In the genomic region with DNA sequence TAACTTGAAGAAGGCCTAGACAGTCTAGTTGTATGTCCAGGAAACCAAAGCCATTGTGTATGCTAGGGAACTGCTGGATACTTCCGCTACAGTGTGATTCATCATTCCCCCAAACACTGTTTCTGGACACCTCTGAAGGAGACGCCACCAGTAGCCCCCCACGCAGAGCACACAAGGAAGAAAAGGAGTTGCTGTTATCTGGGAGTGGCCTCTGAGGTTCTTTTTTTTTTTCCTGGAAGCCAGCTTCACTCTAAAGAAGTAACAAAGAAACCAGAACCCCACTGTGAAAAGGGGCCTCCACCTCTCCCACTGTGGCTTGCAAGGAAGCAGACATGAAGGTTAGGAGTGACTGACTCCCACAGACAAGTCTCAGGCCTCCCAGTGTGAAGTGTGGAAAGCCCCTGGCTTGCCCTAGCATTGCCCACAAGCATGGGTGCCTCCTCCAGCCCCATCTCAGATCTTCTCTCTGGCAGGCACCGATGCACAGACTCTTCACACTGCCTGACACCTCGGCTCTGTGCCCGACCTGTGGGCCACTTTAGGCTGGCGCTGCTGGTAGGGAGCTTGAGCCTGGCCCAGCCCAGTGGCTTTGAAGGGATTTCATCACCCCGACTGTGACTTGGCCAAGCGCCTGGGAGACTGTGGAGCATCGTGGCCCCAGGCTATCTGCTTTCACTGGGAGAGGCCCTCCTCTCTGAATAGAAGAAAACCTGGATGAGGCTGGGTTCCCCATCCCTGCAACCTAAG, we compare ENCODE assay signal across 8 mouse cellular contexts.
A peak's percentile ranks its signal among the peaks of the same experiment; 100 is the strongest.
DNase-seq lines count a peak whose midpoint lies in the region; ATAC-seq and TF ChIP-seq lines count a peak whose summit lies in the region.

No protein-coding gene starts in this region.

- H3K4me1 ChIP-seq in embryonic facial prominence, embryonic 11.5 days (ENCODE audit: control insufficient read depth, insufficient read depth, low read length), result no peaks in the 10 kb centered on the region
- H3K4me1 ChIP-seq in midbrain, embryonic 15.5 days, result peaks cover 18% of the 10 kb centered on the region
- peaks cover under 1% of the 10 kb centered on the region for H3K4me1 ChIP-seq in thymus, adult 2 months (replicated peaks; ENCODE audit: control insufficient read depth, insufficient read depth, low read length)

- TF ChIP-seq POLR2A in thymus, adult 2 months (IDR thresholded peaks at IDR 0.05; ENCODE audit: control insufficient read depth, extremely low read depth, insufficient read depth, low read length, poor library complexity), result no peak

- WGBS in embryonic facial prominence, embryonic 11.5 days, result 16% methylated on average over 10 of the region's 10 CpGs
- 15% methylated on average over 10 of the region's 10 CpGs for WGBS in midbrain, embryonic 15.5 days
- WGBS in thymus, adult 2 months, result 62% methylated on average over 10 of the region's 10 CpGs

- no peak overlapping the region for H3K4me3 ChIP-seq in embryonic facial prominence, embryonic 11.5 days (ENCODE audit: low read depth, low read length)
- H3K4me3 ChIP-seq in midbrain, embryonic 15.5 days, result no peak overlapping the region
- no peak overlapping the region for H3K4me3 ChIP-seq in thymus, adult 2 months (ENCODE audit: control insufficient read depth, insufficient read depth, low read length)

- 0 out of 2 replicates have a peak overlapping the region, but pooled peaks have one; percentile 20 for H3K27ac ChIP-seq in embryonic facial prominence, embryonic 11.5 days (replicated peaks; ENCODE audit: low read depth, low read length)
- H3K27ac ChIP-seq in midbrain, embryonic 15.5 days, result 0 out of 2 replicates have a peak overlapping the region, but pooled peaks have one; percentile 3
- H3K27ac ChIP-seq in thymus, adult 2 months (ENCODE audit: control insufficient read depth, insufficient read depth, low read length), result no peak overlapping the region

- TF ChIP-seq CTCF in thymus, adult 2 months (IDR thresholded peaks at IDR 0.05; ENCODE audit: borderline replicate concordance, control insufficient read depth, extremely low read depth, insufficient read depth, low read length, poor library complexity), result no peak

- peak overlapping the region; percentile 9; the same call in 1 of the 2 replicates for H3K9ac ChIP-seq in embryonic facial prominence, embryonic 11.5 days (replicated peaks; ENCODE audit: low read length)
- no peak overlapping the region for H3K9ac ChIP-seq in midbrain, embryonic 15.5 days

- no peaks in the 10 kb centered on the region for H3K9me3 ChIP-seq in embryonic facial prominence, embryonic 11.5 days (replicated peaks; ENCODE audit: control insufficient read depth, low read length)
- H3K9me3 ChIP-seq in midbrain, embryonic 15.5 days, result no peaks in the 10 kb centered on the region

- no peaks in the 10 kb centered on the region for H3K27me3 ChIP-seq in embryonic facial prominence, embryonic 11.5 days (ENCODE audit: control insufficient read depth, insufficient read depth, low read length)
- peaks cover 4% of the 10 kb centered on the region; the same call in 1 of the 2 replicates for H3K27me3 ChIP-seq in midbrain, embryonic 15.5 days (replicated peaks)
- H3K27me3 ChIP-seq in thymus, adult 2 months (ENCODE audit: control insufficient read depth, insufficient read depth, low read length), result no peaks in the 10 kb centered on the region

- H3K36me3 ChIP-seq in embryonic facial prominence, embryonic 11.5 days (replicated peaks; ENCODE audit: control insufficient read depth, insufficient read depth, low read depth, low read length), result no peaks in the 10 kb centered on the region
- H3K36me3 ChIP-seq in midbrain, embryonic 15.5 days (replicated peaks), result no peaks in the 10 kb centered on the region
- no peaks in the 10 kb centered on the region for H3K36me3 ChIP-seq in thymus, adult 2 months (ENCODE audit: control insufficient read depth, insufficient read depth, low read length)

- no peak; the same call in 1 of the 2 replicates for ATAC-seq in embryonic facial prominence, embryonic 11.5 days (replicated peaks; ENCODE audit: insufficient number of reproducible peaks, low FRiP score, low TSS enrichment, low read depth)
- ATAC-seq in midbrain, embryonic 15.5 days (replicated peaks), result peak; percentile 71

- H3K4me2 ChIP-seq in embryonic facial prominence, embryonic 11.5 days (ENCODE audit: low read depth, low read length), result no peak overlapping the region
- no peak overlapping the region for H3K4me2 ChIP-seq in midbrain, embryonic 15.5 days

- peak; percentile 87 for DNase-seq in ES-CJ7 (ENCODE audit: low read depth, low spot score)
- peak; percentile 90 for DNase-seq in ZHBTc4 (ENCODE audit: low read depth, low spot score)
- no peak for DNase-seq in embryonic facial prominence, embryonic 11.5 days (ENCODE audit: low spot score)
- DNase-seq in heart, adult 8-10 months (ENCODE audit: low spot score), result peak; percentile 83
- peak; percentile 55 for DNase-seq in kidney, postnatal 14 days
- no peak for DNase-seq in layer of hippocampus, adult 9-11 months
- no peak for DNase-seq in thymus, adult 2 months

Comparison
In these comparisons a context has a peak if more than half of its experiments do, and no peak if none do; other contexts are left out.
1. DNase-seq: peak in ES-CJ7 (single experiment), ZHBTc4 (single experiment), heart, adult 8-10 months (single experiment) and kidney, postnatal 14 days (single experiment); none in embryonic facial prominence, embryonic 11.5 days (single experiment), layer of hippocampus, adult 9-11 months (single experiment) and thymus, adult 2 months (single experiment).